Mouse (Mus musculus): ENCODE measurements around the gene Uvrag. TPM values are rescaled to one million over a fixed set of nuclear protein-coding genes. Genes with fewer than 3 reads are reported as not detected.
A peak's percentile ranks its signal among the peaks of the same experiment; 100 is the strongest.
"Not testable (repeated sequence)": the region's sequence is repeated elsewhere in the genome, so short reads cannot be mapped to it uniquely, and the experiment has no call there.

Uvrag gene
- polyA plus RNA-seq, 1 experiment from 2014 or later = 15.7 TPM

DNA sequence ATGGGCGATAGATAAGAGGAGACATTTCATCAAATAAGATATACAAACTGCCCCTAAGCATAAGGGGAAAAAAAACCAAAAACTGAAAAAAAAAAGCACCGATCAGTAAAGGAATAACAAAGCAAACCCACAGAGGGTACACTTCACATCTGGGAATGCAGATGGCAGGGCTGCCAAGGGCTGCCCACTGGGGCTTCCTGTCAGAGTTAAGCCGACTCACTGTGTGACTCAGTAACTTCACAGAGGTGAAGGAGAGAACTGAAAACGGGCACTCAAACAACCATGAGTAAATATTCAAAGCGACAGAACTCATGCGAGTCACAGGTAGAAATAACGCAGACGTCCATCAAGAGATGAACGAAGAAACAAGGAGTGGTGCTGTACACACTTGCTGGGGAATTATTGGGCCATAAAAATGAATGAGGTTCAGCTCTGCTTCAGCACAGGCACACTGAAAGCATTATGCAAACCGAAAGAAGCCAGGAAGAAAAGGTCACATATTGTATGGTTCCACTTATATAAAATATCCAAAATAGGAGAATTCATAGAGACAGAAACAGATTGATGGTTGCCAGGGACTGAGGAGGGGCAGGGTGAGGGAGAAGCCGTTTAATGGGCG, 164.0 kb downstream of the Uvrag start:
- H3K4me3 ChIP-seq = no peak overlapping the region
- peaks cover 7% of the 10 kb centered on the region; the same call in 1 of the 2 replicates for H3K27me3 ChIP-seq
- 87% methylated on average over 12 of the region's 12 CpGs for WGBS
- no peak for ATAC-seq (ENCODE audit: low FRiP score, low read depth)
- no peaks in the 10 kb centered on the region for H3K36me3 ChIP-seq
- no peak overlapping the region for H3K27ac ChIP-seq (replicated peaks)
- H3K9ac ChIP-seq (replicated peaks) = no peak overlapping the region
- H3K4me1 ChIP-seq = peaks cover 7% of the 10 kb centered on the region
- H3K9me3 ChIP-seq = no peaks in the 10 kb centered on the region
- no peak overlapping the region for H3K4me2 ChIP-seq (replicated peaks)

DNA sequence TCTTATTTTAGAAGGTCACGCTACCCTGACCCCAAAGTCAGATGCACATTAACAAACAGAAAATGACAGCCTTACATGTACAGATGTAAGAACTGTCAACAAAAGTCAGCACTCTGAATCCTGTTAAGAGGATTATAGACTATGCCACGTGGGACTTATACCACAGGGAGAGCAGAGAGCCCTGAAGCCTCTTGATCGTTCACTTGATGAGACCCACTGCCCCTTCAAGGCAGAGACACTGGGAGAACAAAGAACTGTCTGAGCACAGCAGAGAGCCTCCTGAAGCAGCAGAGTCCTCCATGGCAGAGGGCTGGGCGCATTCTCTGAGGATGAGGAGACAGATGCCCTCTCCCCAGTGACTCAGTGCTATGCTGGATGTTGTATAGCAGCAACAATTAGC, 166.4 kb downstream of the Uvrag start:
- H3K4me1 ChIP-seq = peaks cover 9% of the 10 kb centered on the region
- H3K9me3 ChIP-seq = 0 out of 2 replicates have a peak, but pooled peaks cover under 1% of the 10 kb centered on the region
- H3K27me3 ChIP-seq = peaks cover 13% of the 10 kb centered on the region; the same call in 1 of the 2 replicates
- H3K9ac ChIP-seq (replicated peaks) = no peak overlapping the region
- no peak overlapping the region for H3K4me2 ChIP-seq (replicated peaks)
- peak overlapping the region; percentile 60; the same call in 1 of the 2 replicates for H3K27ac ChIP-seq (replicated peaks)
- 0 out of 2 replicates have a peak, but pooled peaks cover under 1% of the 10 kb centered on the region for H3K36me3 ChIP-seq
- ATAC-seq (ENCODE audit: low FRiP score, low read depth) = peak; percentile 72
- 14% methylated on average over 4 of the region's 4 CpGs for WGBS
- no peak overlapping the region for H3K4me3 ChIP-seq

DNA sequence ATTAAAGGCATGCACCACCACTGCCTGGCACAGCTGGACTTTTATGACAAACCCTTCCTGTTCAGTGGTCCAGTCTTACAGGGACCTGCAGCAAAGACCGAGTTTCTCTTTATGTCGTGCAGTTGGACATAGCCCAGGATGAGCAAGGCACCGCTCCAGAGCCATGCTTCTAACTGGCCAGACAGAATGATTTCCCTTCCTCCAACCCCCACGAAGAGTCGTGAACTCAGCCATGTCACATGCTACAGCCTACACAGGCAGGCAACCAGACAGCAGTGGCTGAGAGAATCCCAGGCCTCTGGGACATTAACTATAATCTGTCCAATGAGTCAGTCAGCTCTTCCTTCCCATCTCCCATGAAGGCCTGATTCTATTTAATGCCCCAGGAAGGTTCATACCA, 170.2 kb downstream of the Uvrag start:
- H3K27me3 ChIP-seq = peaks cover 37% of the 10 kb centered on the region
- 85% methylated on average over 5 of the region's 5 CpGs for WGBS
- H3K4me2 ChIP-seq (replicated peaks) = no peak overlapping the region
- no peak overlapping the region for H3K4me3 ChIP-seq
- peaks cover 3% of the 10 kb centered on the region; the same call in 1 of the 2 replicates for H3K36me3 ChIP-seq
- no peak overlapping the region for H3K9ac ChIP-seq (replicated peaks)
- ATAC-seq (ENCODE audit: low FRiP score, low read depth) = no peak
- peaks cover 20% of the 10 kb centered on the region for H3K4me1 ChIP-seq
- no peak overlapping the region for H3K27ac ChIP-seq (replicated peaks)
- H3K9me3 ChIP-seq = 0 out of 2 replicates have a peak, but pooled peaks cover 7% of the 10 kb centered on the region

DNA sequence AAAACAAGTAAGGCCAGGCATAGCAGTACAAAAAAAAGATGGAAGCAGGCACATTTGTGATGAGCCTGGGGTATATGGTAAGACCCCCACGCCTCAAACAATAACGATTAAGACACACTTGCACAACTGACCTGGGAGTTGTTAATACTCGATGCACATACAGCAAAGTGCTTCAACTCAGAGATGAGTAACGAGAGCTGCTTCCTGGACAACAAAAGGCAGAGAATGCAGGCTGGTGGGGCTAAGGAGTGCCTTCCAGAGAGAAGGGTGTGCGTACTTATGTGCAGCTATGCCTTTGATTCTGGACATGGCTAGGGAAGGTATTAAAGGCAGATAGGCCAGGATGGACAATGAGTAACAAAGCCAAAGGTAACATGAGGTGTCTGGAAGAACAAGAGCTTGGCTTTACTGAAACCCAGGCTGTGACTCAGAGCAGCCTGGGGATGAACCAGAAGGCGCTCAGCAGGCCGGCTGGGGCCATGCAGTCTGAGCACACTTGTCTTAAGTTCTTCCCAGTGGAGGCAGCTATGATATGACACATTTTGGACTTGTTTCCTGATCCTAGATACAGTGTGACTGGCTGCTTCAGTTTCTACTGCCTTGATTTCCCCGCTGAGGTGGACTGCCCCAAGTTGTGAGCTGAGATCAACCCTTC, 172.1 kb downstream of the Uvrag start:
- Histone ChIP-seq H3K27me3 (peaks cover 37% of the 10 kb centered on the region), H3K4me1 (peaks cover 14% of the 10 kb centered on the region; the same call in 1 of the 2 replicates), H3K27ac (replicated peaks) (no peak overlapping the region), H3K4me3 (no peak overlapping the region), H3K9me3 (0 out of 2 replicates have a peak, but pooled peaks cover 7% of the 10 kb centered on the region), H3K9ac (replicated peaks) (no peak overlapping the region), H3K4me2 (replicated peaks) (no peak overlapping the region), H3K36me3 (peaks cover 3% of the 10 kb centered on the region; the same call in 1 of the 2 replicates)
- no peak for ATAC-seq (ENCODE audit: low FRiP score, low read depth)
- WGBS = 61% methylated on average over 8 of the region's 8 CpGs

DNA sequence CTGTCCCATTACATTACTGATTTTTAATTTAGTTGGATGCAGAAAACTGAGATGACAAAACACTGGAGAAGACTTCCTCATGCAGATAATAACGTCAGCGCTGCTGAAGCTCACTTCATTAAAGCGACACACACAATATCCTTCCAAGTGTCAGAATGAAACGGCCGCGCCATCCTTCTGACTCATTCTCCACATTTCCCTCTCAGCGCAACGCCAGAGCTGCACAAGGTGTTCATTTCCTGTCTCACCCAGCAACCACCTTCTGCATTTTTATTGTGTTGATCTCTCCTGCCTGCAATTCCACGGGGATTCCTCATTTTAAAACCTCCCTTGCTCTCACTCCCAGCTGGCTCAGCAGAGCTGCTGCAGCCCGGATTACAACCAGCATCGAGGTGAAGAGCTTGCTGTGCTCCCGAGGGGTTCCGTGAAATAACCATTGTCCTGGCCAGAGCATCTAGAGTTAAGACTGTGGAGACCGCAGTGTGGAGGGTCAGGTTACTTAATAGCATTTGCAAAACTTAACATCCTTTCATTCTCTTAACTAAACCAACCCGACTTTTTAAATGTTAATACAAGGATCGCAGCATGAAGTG, 172.8 kb downstream of the Uvrag start:
- H3K4me3 ChIP-seq = no peak overlapping the region
- no peak for ATAC-seq (ENCODE audit: low FRiP score, low read depth)
- H3K27me3 ChIP-seq = peaks cover 37% of the 10 kb centered on the region
- 0 out of 2 replicates have a peak, but pooled peaks cover 7% of the 10 kb centered on the region for H3K9me3 ChIP-seq
- peaks cover 3% of the 10 kb centered on the region; the same call in 1 of the 2 replicates for H3K36me3 ChIP-seq
- H3K4me2 ChIP-seq (replicated peaks) = peak overlapping the region; percentile 34
- no peak overlapping the region for H3K27ac ChIP-seq (replicated peaks)
- WGBS = 7% methylated on average over 16 of the region's 16 CpGs
- H3K9ac ChIP-seq (replicated peaks) = 0 out of 2 replicates have a peak overlapping the region, but pooled peaks have one; percentile 37
- H3K4me1 ChIP-seq = peaks cover 14% of the 10 kb centered on the region; the same call in 1 of the 2 replicates

DNA sequence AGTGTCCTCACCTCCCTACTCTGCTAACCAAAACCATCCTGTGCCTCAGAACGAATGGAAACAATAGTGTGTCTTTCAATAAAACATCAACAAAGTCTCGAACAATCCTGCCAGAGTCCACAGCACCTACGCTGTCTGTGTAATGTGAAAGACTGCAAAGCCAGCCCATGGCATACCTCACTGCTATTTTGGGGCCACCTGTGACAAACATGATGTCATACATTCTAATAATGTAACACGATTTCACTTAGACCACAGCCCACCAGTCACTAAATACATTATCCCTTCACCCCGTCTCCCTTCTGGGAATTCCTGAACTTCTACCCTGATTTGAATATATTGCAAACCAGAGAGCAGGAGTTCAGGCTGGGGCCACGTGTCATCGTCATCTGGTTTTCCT, 173.3 kb downstream of the Uvrag start:
- Histone ChIP-seq H3K9ac (replicated peaks) (no peak overlapping the region), H3K4me2 (replicated peaks) (peak overlapping the region; percentile 34)
- WGBS = 42% methylated on average over 7 of the region's 7 CpGs

DNA sequence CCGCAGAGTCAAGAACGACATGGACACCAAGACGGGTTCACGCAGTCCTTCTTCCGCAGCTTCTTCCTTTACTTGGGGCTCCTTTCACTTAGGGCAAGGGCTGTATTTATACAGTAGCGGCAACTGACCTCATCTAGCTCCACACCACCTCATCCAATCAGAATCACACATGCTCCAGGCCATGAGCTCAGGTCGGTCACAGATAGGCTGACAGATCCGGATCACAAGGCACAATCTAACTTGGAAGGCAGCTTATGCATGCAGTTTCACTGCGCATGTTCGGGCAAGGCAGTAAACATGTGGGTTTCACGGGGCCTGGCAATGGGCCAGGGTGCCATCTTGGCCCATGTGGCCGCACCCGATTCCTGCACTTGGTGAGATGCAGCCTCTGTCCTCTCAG, 177.4 kb downstream of the Uvrag start:
- H3K4me2 ChIP-seq (replicated peaks); H3K4me3 ChIP-seq; H3K9ac ChIP-seq (replicated peaks); H3K36me3 ChIP-seq; ATAC-seq (ENCODE audit: low FRiP score, low read depth); H3K9me3 ChIP-seq; H3K27ac ChIP-seq (replicated peaks): not testable (repeated sequence)
- Histone ChIP-seq H3K4me1 (peaks cover 11% of the 10 kb centered on the region; the same call in 1 of the 2 replicates), H3K27me3 (peaks cover 14% of the 10 kb centered on the region)
- 95% methylated on average over 13 of the region's 13 CpGs for WGBS

More for the DNA sequence above, 173.3 kb downstream of the Uvrag start:
- H3K36me3 ChIP-seq = peaks cover 3% of the 10 kb centered on the region; the same call in 1 of the 2 replicates
- no peak overlapping the region for H3K4me3 ChIP-seq
- peaks cover 14% of the 10 kb centered on the region; the same call in 1 of the 2 replicates for H3K4me1 ChIP-seq
- no peak for ATAC-seq (ENCODE audit: low FRiP score, low read depth)
- 0 out of 2 replicates have a peak, but pooled peaks cover 7% of the 10 kb centered on the region for H3K9me3 ChIP-seq
- no peak overlapping the region for H3K27ac ChIP-seq (replicated peaks)
- H3K27me3 ChIP-seq = peaks cover 35% of the 10 kb centered on the region

DNA sequence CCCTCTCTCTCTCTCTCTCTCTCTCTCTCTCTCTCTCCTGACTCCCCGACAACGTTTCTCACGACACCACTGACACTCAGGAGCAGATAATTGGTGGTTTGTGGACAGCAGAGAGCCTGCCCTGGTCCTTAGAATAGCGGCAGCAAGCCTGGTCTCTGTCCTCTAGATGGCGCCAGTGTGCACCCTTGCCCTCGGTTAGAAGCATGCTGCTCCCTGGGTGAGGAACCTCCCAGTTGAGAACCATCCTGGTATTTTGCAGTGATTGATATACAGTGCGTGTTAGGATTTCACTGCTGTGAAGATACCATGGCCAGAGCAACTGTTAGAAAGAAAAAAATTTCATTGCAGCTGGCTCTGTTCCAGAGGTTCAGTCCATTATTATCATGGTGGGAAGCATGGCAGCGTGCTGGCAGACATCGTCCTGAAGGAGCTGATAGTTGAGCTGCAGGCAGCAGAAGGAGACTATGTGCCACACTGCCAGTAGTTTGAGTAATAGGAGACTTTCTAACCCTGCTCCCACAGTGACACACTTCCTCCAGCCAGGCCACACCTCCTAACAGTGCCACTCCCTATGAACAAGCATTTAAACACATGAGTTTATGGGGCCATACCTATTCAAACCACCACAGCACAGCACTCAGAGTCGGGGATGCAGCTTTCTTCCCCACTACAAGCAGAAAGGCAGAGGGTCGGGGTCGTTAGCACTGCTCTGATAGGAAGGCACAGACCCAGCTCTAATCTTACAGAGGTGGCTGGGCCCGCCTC, 178.2 kb downstream of the Uvrag start:
- H3K27ac ChIP-seq (replicated peaks) = no peak overlapping the region
- ATAC-seq (ENCODE audit: low FRiP score, low read depth) = peak; percentile 65; the same call in 1 of the 2 replicates
- no peak overlapping the region for H3K9ac ChIP-seq (replicated peaks)
- no peaks in the 10 kb centered on the region for H3K9me3 ChIP-seq
- H3K27me3 ChIP-seq = peaks cover 12% of the 10 kb centered on the region
- 0 out of 2 replicates have a peak, but pooled peaks cover 7% of the 10 kb centered on the region for H3K4me1 ChIP-seq
- H3K4me2 ChIP-seq (replicated peaks) = no peak overlapping the region
- H3K4me3 ChIP-seq = no peak overlapping the region
- H3K36me3 ChIP-seq = no peaks in the 10 kb centered on the region
- WGBS = 40% methylated on average over 13 of the region's 13 CpGs

DNA sequence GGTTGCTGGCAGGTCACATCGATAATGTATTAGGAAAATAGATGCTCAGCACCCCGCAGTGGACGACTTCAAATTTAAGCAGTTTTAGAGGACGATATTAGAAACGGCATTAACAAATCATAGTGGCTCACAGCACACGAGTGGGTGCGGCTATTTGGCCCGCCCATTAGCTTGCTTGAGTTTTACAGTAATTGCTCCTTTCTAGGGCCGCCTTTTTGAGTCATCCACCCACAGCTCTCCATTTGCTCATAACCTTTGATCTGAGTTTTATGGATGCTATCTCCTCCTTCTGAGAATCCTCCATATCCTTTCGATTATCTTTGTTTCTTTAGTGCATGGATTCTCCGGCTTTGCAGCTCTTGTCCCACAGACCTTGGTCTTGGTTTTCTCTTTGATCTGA, 178.9 kb downstream of the Uvrag start:
- Histone ChIP-seq H3K4me2 (replicated peaks) (no peak overlapping the region), H3K9me3 (no peaks in the 10 kb centered on the region), H3K9ac (replicated peaks) (no peak overlapping the region), H3K36me3 (no peaks in the 10 kb centered on the region), H3K4me3 (no peak overlapping the region), H3K4me1 (0 out of 2 replicates have a peak, but pooled peaks cover 4% of the 10 kb centered on the region), H3K27me3 (peaks cover 6% of the 10 kb centered on the region), H3K27ac (replicated peaks) (no peak overlapping the region)
- no peak for ATAC-seq (ENCODE audit: low FRiP score, low read depth)
- 77% methylated on average over 11 of the region's 11 CpGs for WGBS

DNA sequence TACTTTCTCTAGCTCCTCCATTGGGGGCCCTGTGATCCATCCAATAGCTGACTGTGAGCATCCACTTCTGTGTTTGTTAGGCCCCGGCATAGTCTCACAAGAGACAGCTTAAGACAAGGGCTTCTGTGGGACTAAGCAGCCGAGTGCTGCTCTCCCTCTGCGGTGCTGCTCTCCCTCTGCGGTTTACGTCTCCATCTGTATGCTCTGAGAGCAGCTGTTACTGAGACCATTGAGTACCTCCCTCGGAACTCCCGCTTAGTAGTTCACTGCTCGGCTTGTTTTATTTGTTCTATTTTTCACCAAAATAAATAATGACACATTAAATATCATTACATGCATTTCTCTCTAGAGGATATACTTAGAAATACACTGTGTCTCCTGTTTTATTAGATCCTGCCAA, 180.7 kb downstream of the Uvrag start:
- Histone ChIP-seq H3K27ac (replicated peaks) (no peak overlapping the region), H3K4me2 (replicated peaks) (no peak overlapping the region), H3K4me1 (0 out of 2 replicates have a peak, but pooled peaks cover 7% of the 10 kb centered on the region), H3K27me3 (no peaks in the 10 kb centered on the region), H3K9ac (replicated peaks) (no peak overlapping the region), H3K4me3 (no peak overlapping the region), H3K9me3 (no peaks in the 10 kb centered on the region), H3K36me3 (no peaks in the 10 kb centered on the region)
- WGBS = 74% methylated on average over 8 of the region's 8 CpGs
- no peak for ATAC-seq (ENCODE audit: low FRiP score, low read depth)

DNA sequence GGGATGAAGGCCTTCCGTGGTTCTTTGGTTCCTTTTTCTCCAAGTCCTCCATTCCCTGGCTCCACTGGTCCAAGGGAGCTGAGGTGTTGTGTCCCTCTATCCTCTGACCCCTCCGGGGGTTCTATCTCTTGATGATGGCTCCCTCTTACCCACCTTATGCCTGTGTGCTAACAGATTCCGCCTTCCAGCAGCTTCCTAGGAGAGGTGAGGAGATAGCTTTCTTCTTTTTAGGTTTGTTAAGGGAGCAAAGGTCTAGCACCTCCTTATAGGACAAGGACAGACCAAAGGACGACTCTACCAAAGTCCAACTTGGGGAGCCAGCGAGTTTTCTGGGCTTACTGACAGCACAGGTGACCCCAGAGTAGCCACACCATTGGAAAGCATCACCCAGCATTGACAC, 181.7 kb downstream of the Uvrag start:
- no peak overlapping the region for H3K9ac ChIP-seq (replicated peaks)
- no peak overlapping the region for H3K4me2 ChIP-seq (replicated peaks)
- H3K36me3 ChIP-seq = no peaks in the 10 kb centered on the region
- no peak overlapping the region for H3K4me3 ChIP-seq
- H3K27ac ChIP-seq (replicated peaks) = no peak overlapping the region
- H3K27me3 ChIP-seq = no peaks in the 10 kb centered on the region
- H3K4me1 ChIP-seq = 0 out of 2 replicates have a peak, but pooled peaks cover 8% of the 10 kb centered on the region
- H3K9me3 ChIP-seq = no peaks in the 10 kb centered on the region
- ATAC-seq (ENCODE audit: low FRiP score, low read depth) = no peak
- 86% methylated on average over 5 of the region's 5 CpGs for WGBS

Measured in midbrain, embryonic 12.5 days (tissue).